Mouse (Mus musculus) central nervous system, embryonic 18 days (tissue): ENCODE results near the gene Psmd6. TPM values are rescaled to one million over a fixed set of nuclear protein-coding genes. Genes with fewer than 3 reads are reported as not detected.

Experiments used
- polyA plus RNA-seq: library from polyadenylated mRNA; depleted of rRNA; stranded (reverse); fragments of >200 nt; gene quantifications from 2 replicates; pipeline ENCODE4 v1.2.3, GENCODE M21; 2012; rRNA removed

Gene Psmd6
- polyA plus RNA-seq: 126 TPM in 2 replicates

DNA sequence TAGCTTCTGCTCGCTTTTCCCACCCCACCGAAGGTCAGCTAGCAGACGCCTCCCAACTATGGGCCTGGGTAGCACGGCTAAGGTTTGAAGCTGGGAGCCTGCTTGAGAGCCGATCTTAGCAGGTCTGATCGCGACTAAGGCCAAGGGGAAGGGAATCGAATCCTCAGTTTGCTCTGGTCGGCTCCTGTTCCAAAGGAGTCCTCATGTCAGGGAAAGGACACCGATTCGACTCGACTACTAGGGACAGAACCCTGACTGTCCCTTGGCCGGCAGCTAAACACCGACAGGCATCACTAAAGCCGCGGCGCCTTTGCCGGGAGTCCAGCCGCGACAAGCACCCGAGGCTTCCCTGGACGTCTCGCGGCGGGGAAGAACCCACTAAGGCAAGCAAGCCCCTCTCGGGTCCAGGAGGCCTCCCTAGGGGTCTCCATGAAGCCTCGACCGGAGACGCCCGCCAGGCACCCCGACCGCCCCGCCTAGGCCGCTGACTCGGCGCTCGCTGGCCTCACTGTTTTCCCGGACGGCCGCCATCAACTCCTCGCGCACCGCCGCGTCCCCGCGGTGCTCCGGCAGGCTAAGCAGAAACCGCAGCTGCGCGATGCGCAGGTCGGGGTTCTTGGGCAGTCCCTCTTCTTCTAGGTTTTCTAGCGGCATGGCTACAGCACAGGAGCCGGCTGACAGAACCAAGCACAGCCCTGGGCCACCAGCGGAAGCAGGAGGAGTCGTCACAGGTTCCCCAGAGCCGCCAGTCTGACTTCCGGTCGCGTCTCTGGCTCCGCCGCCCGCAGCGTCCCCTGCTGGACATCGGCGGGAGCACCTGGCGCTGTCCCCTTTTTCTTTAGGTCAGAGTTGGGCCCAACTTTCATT is at the start of gene Psmd6:
Gene Psmd6, minus strand, starts transcription at position 755 of the 867 bp plus-strand sequence.

Other genes starting within 250 kb of the Psmd6 start
- gene Gm281, start 206.5 kb downstream of the Psmd6 start, polyA plus RNA-seq: 0.04 TPM in 2 replicates
- gene Atxn7, start 159.5 kb downstream of the Psmd6 start, polyA plus RNA-seq: 15.2 and 15.5 TPM in 2 replicates
- gene Thoc7, start 159.1 kb downstream of the Psmd6 start, polyA plus RNA-seq: 120 and 126 TPM in 2 replicates
- gene Olfr720, start 65.9 kb upstream of the Psmd6 start, polyA plus RNA-seq: not detected in 2 replicates
- not detected in 2 replicates for gene Olfr31, start 201.8 kb upstream of the Psmd6 start, polyA plus RNA-seq
- gene Il3ra, start 225.3 kb upstream of the Psmd6 start, polyA plus RNA-seq: 9.2 and 10.8 TPM in 2 replicates